Mouse (Mus musculus): ENCODE measurements around the gene Fmnl2. TPM values are rescaled to one million over a fixed set of nuclear protein-coding genes. Genes with fewer than 3 reads are reported as not detected.

The Fmnl2 gene
- polyA plus RNA-seq, 1 experiment = 1.3 TPM

DNA sequence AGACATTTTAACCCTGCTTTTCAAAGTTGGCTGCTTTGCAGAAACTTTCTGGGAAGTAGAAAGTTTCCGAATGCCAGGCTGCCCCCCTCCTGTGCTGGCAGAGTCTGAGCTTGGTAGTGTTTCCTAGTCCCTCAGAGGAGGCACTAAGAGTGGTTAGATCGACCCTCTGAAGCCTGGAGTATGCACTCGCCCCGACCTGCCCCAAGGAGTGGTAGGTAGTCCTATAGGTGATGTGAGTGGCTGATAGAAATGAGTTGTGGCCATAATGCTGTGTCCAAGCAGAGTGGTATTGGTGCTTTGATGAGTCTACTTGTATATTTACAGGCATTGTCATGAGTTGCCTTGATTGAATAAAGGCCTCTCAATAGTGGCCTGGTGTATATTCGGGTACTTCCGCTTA is 116.4 kb downstream of the Fmnl2 start:
- Histone ChIP-seq H3K4me1 (ENCODE audit: control insufficient read depth, insufficient read depth, low read length) (no peaks in the 10 kb centered on the region), H3K36me3 (ENCODE audit: control insufficient read depth, insufficient read depth, low read length) (no peaks in the 10 kb centered on the region), H3K27ac (ENCODE audit: control insufficient read depth, insufficient read depth, low read depth, low read length) (no peak overlapping the region), H3K4me3 (ENCODE audit: control insufficient read depth, low read depth, low read length) (no peak overlapping the region), H3K27me3 (ENCODE audit: control insufficient read depth, insufficient read depth, low read length) (no peaks in the 10 kb centered on the region)
- TF ChIP-seq CTCF (IDR thresholded peaks at IDR 0.05; ENCODE audit: control insufficient read depth, insufficient read depth, insufficient replicate concordance, low read depth, low read length) = no peak
- no peak for TF ChIP-seq POLR2A (IDR thresholded peaks at IDR 0.05; ENCODE audit: control insufficient read depth, low read depth, low read length)

- Histone ChIP-seq H3K36me3 (ENCODE audit: control insufficient read depth, insufficient read depth, low read length) (no peaks in the 10 kb centered on the region), H3K27ac (ENCODE audit: control insufficient read depth, insufficient read depth, low read depth, low read length) (no peak overlapping the region), H3K4me1 (ENCODE audit: control insufficient read depth, insufficient read depth, low read length) (no peaks in the 10 kb centered on the region), H3K4me3 (ENCODE audit: control insufficient read depth, low read depth, low read length) (no peak overlapping the region), H3K27me3 (ENCODE audit: control insufficient read depth, insufficient read depth, low read length) (no peaks in the 10 kb centered on the region)
- TF ChIP-seq CTCF (IDR thresholded peaks at IDR 0.05; ENCODE audit: control insufficient read depth, insufficient read depth, insufficient replicate concordance, low read depth, low read length) (no peak), POLR2A (IDR thresholded peaks at IDR 0.05; ENCODE audit: control insufficient read depth, low read depth, low read length) (no peak)
These were observed 117.1 kb downstream of the Fmnl2 start for GRCm38 (mm10) chr2:52974776-52975175.

- TF ChIP-seq POLR2A (IDR thresholded peaks at IDR 0.05; ENCODE audit: control insufficient read depth, low read depth, low read length) (no peak), CTCF (IDR thresholded peaks at IDR 0.05; ENCODE audit: control insufficient read depth, insufficient read depth, insufficient replicate concordance, low read depth, low read length) (no peak)
These were observed 120.4 kb downstream of the Fmnl2 start for GRCm38 (mm10) chr2:52977921-52978675.

DNA sequence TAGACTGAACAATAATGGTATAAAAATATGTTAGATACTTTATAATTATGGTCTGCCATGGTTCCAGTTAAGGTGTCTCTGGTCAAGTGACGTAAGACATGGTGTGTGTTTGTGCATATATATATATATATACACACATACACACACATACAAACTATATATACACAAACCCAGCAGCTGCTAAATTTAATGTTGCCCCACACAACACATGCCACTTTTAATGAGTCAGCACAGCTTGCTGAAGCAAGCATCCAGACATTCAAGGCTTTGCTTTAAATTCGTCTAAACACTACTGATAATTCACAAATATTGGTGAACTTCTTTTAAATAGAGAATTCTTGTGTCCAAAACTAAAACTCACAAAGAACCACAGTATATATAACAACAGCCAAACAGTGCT is 121.1 kb downstream of the Fmnl2 start:
- Histone ChIP-seq H3K36me3 (ENCODE audit: control insufficient read depth, insufficient read depth, low read length) (no peaks in the 10 kb centered on the region), H3K27me3 (ENCODE audit: control insufficient read depth, insufficient read depth, low read length) (no peaks in the 10 kb centered on the region), H3K27ac (ENCODE audit: control insufficient read depth, insufficient read depth, low read depth, low read length) (no peak overlapping the region), H3K4me3 (ENCODE audit: control insufficient read depth, low read depth, low read length) (no peak overlapping the region), H3K4me1 (ENCODE audit: control insufficient read depth, insufficient read depth, low read length) (no peaks in the 10 kb centered on the region)
- TF ChIP-seq POLR2A (IDR thresholded peaks at IDR 0.05; ENCODE audit: control insufficient read depth, low read depth, low read length) (no peak), CTCF (IDR thresholded peaks at IDR 0.05; ENCODE audit: control insufficient read depth, insufficient read depth, insufficient replicate concordance, low read depth, low read length) (no peak)

More at GRCm38 (mm10) chr2:52977921-52978675, 120.4 kb downstream of the Fmnl2 start:
- no peak overlapping the region for H3K27ac ChIP-seq (ENCODE audit: control insufficient read depth, insufficient read depth, low read depth, low read length)
- no peak overlapping the region for H3K4me3 ChIP-seq (ENCODE audit: control insufficient read depth, low read depth, low read length)
- no peaks in the 10 kb centered on the region for H3K36me3 ChIP-seq (ENCODE audit: control insufficient read depth, insufficient read depth, low read length)
- no peaks in the 10 kb centered on the region for H3K27me3 ChIP-seq (ENCODE audit: control insufficient read depth, insufficient read depth, low read length)
- no peaks in the 10 kb centered on the region for H3K4me1 ChIP-seq (ENCODE audit: control insufficient read depth, insufficient read depth, low read length)

GRCm38 (mm10) chr2:52979280-52979763 is 121.7 kb downstream of the Fmnl2 start:
- no peak for TF ChIP-seq POLR2A (IDR thresholded peaks at IDR 0.05; ENCODE audit: control insufficient read depth, low read depth, low read length)
- no peak for TF ChIP-seq CTCF (IDR thresholded peaks at IDR 0.05; ENCODE audit: control insufficient read depth, insufficient read depth, insufficient replicate concordance, low read depth, low read length)
- no peaks in the 10 kb centered on the region for H3K36me3 ChIP-seq (ENCODE audit: control insufficient read depth, insufficient read depth, low read length)
- no peaks in the 10 kb centered on the region for H3K4me1 ChIP-seq (ENCODE audit: control insufficient read depth, insufficient read depth, low read length)
- no peak overlapping the region for H3K27ac ChIP-seq (ENCODE audit: control insufficient read depth, insufficient read depth, low read depth, low read length)
- H3K27me3 ChIP-seq (ENCODE audit: control insufficient read depth, insufficient read depth, low read length) = no peaks in the 10 kb centered on the region
- H3K4me3 ChIP-seq (ENCODE audit: control insufficient read depth, low read depth, low read length) = no peak overlapping the region

DNA sequence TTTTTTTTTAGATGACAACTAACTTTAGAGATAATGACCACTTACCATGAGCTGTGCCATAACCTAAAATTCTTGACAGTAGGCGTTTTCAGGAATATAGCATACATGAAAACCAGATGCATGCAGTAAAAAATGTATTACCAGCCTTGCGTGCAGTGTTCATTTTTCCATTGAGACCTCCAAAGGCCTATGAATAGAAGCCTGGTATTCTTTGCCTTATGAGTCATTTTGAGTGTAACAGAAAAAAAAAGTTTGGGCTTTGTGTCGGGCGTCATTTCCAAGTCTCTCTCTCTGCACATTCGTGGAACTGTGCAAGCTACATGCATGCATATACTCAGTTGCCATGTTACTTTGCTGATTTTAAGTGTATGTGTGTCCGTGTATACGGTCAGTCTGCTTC is 123.5 kb downstream of the Fmnl2 start:
- Histone ChIP-seq H3K4me3 (ENCODE audit: control insufficient read depth, low read depth, low read length) (no peak overlapping the region), H3K36me3 (ENCODE audit: control insufficient read depth, insufficient read depth, low read length) (no peaks in the 10 kb centered on the region), H3K27me3 (ENCODE audit: control insufficient read depth, insufficient read depth, low read length) (no peaks in the 10 kb centered on the region), H3K4me1 (ENCODE audit: control insufficient read depth, insufficient read depth, low read length) (no peaks in the 10 kb centered on the region), H3K27ac (ENCODE audit: control insufficient read depth, insufficient read depth, low read depth, low read length) (no peak overlapping the region)
- no peak for TF ChIP-seq POLR2A (IDR thresholded peaks at IDR 0.05; ENCODE audit: control insufficient read depth, low read depth, low read length)
- TF ChIP-seq CTCF (IDR thresholded peaks at IDR 0.05; ENCODE audit: control insufficient read depth, insufficient read depth, insufficient replicate concordance, low read depth, low read length) = no peak

DNA sequence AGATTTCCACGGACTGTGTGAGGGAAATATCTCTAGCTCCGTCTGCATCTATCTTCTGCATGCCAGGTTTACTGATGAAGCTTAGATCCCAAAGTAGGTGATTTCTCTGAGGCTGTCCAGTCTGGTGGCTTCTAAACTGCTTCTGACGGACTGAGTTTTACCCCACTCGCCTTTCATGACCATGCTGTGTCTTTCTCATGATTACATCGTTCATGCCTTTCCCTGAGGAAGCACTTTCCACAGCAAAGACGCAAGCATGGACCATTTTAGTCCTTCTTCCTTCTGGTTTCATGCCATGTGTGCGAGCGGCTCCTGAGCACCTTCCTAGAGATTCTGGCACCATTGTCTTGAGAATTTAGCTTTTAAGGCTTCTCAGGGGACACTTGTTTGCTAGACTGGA is 123.9 kb downstream of the Fmnl2 start:
- TF ChIP-seq POLR2A (IDR thresholded peaks at IDR 0.05; ENCODE audit: control insufficient read depth, low read depth, low read length) (no peak), CTCF (IDR thresholded peaks at IDR 0.05; ENCODE audit: control insufficient read depth, insufficient read depth, insufficient replicate concordance, low read depth, low read length) (no peak)

More for the DNA sequence above, 123.9 kb downstream of the Fmnl2 start:
- H3K4me1 ChIP-seq (ENCODE audit: control insufficient read depth, insufficient read depth, low read length) = no peaks in the 10 kb centered on the region
- H3K4me3 ChIP-seq (ENCODE audit: control insufficient read depth, low read depth, low read length) = no peak overlapping the region
- H3K27me3 ChIP-seq (ENCODE audit: control insufficient read depth, insufficient read depth, low read length) = no peaks in the 10 kb centered on the region
- no peaks in the 10 kb centered on the region for H3K36me3 ChIP-seq (ENCODE audit: control insufficient read depth, insufficient read depth, low read length)
- no peak overlapping the region for H3K27ac ChIP-seq (ENCODE audit: control insufficient read depth, insufficient read depth, low read depth, low read length)

All from testis, adult 2 months (tissue).